Mouse (Mus musculus): ENCODE data around the gene Ap3m1. TPM values are rescaled to one million over a fixed set of nuclear protein-coding genes. Genes with fewer than 3 reads are reported as not detected.

The Ap3m1 gene
- total and polyA plus RNA-seq, 3 experiments = 26.6 to 69.4 (median 51.6) TPM

- DNase-seq = peak; percentile 96 to 97
- peaks cover 5% of the 10 kb centered on the region for H3K36me3 ChIP-seq (ENCODE audit: control insufficient read depth, insufficient read depth, low read length)
- TF ChIP-seq EP300 (IDR thresholded peaks at IDR 0.05; ENCODE audit: insufficient read depth, low read depth, low read length) (0 out of 2 replicates have a peak, but pooled peaks have one; percentile 45), POLR2A (IDR thresholded peaks at IDR 0.05; ENCODE audit: insufficient read depth, low read depth, low read length) (peak; percentile 80), CTCF (IDR thresholded peaks at IDR 0.05) (peak; percentile 33)
- H3K4me1 ChIP-seq (ENCODE audit: control insufficient read depth, insufficient read depth, low read length) = peaks cover 5% of the 10 kb centered on the region
- WGBS = under 1% methylated on average over 59 of the region's 59 CpGs
- peak overlapping the region; percentile 88 for H3K27ac ChIP-seq
- intact Hi-C loops (cut with DNase I) = loop anchor here (1.0 kb wide), 1 partner anchor 23 kb away; no protein-coding TSS in a partner anchor
- H3K9ac ChIP-seq (ENCODE audit: low read depth, low read length) = peak overlapping the region; percentile 63
- peaks cover 1% of the 10 kb centered on the region; the same call in 1 of the 2 replicates for H3K79me2 ChIP-seq (replicated peaks; ENCODE audit: control insufficient read depth, insufficient read depth, low read length)
- H3K4me3 ChIP-seq = peak overlapping the region; percentile 62
- no peaks in the 10 kb centered on the region for H3K27me3 ChIP-seq (ENCODE audit: control insufficient read depth, insufficient read depth, low read length)
These were observed 23.6 kb upstream of the Ap3m1 start for GRCm38 (mm10) chr14:21075751-21076500.

DNA sequence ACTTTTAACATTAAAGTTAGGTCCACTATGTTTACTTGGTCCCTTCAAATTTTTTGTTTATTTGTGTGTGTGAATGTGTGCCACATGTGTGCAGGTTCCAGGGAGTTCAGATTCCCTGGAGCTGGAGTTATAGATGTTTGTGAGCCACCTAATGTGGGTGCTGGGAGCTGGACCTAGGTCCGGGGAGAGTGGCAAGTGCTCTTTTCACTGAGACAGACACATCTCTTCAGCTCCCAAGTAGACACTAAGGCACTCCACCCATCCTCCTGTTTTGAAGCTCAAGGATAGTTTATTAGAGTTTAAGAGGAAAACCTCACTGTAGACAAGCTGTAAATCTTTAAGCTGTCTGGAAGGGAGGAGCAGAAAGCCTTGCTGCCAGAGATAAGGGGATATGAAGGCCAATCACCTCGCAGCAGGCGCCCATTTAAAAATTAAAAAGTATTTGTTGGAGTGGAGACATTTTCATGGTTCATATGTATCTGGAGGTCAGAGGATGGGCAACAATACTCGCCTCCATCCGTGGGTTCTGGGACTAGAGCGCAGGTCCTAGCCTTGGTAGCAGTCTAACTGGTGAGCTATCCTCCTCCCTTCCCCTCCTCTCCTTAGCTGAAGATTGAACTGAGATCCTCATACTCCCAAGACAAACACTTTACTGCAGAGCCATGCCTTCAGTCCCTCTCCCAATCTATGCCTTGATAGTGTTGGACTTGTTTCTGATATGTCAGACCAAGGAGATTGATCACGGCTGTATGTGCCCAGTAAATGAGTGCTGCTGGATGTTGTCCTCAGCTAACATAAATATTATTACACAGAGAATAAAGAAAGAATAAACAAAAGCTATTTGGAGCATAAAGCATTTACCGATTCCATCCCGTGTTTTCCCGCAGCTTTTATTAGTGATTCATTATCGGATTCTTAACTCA is 22.4 kb upstream of the Ap3m1 start:
- Histone ChIP-seq H3K27me3 (ENCODE audit: control insufficient read depth, insufficient read depth, low read length) (no peaks in the 10 kb centered on the region), H3K9ac (ENCODE audit: low read depth, low read length) (no peak overlapping the region), H3K4me1 (ENCODE audit: control insufficient read depth, insufficient read depth, low read length) (peaks cover 5% of the 10 kb centered on the region), H3K27ac (peak overlapping the region; percentile 88), H3K36me3 (ENCODE audit: control insufficient read depth, insufficient read depth, low read length) (peaks cover 2% of the 10 kb centered on the region), H3K4me3 (no peak overlapping the region; the same call in 1 of the 2 replicates), H3K79me2 (replicated peaks; ENCODE audit: control insufficient read depth, insufficient read depth, low read length) (peaks cover 1% of the 10 kb centered on the region; the same call in 1 of the 2 replicates)
- 58% methylated on average over 11 of the region's 11 CpGs for WGBS
- TF ChIP-seq EP300 (IDR thresholded peaks at IDR 0.05; ENCODE audit: insufficient read depth, low read depth, low read length) (no peak), CTCF (IDR thresholded peaks at IDR 0.05) (no peak), POLR2A (IDR thresholded peaks at IDR 0.05; ENCODE audit: insufficient read depth, low read depth, low read length) (no peak)
- intact Hi-C loops (cut with DNase I) = loop anchor here (1.0 kb wide), 1 partner anchor 21 kb away; no protein-coding TSS in a partner anchor
- no peak for DNase-seq

DNA sequence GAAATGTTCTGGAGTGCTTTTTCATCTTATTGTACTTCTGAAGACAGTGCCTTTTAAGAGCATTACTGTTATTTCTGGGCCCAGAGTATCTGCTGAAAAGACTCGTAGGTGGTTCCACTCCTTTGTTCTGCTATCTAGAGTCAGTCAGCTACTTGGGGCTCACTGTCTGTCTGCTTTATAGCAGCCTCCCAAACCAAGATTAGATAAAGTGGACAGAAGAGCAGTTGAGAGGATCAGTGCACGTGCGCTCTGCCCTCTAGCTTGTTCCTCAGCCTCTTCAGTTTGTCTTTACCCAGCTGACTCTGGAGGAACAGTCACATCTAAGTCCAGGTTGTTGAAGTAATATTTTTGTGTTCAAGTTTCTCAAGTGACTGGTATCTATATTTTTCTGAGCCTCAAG is 21.7 kb upstream of the Ap3m1 start:
- H3K4me3 ChIP-seq = no peak overlapping the region
- no peak for DNase-seq
- TF ChIP-seq CTCF (IDR thresholded peaks at IDR 0.05) (no peak), EP300 (IDR thresholded peaks at IDR 0.05; ENCODE audit: insufficient read depth, low read depth, low read length) (no peak), POLR2A (IDR thresholded peaks at IDR 0.05; ENCODE audit: insufficient read depth, low read depth, low read length) (no peak)
- intact Hi-C loops (cut with DNase I) = no loop called here
- H3K79me2 ChIP-seq (replicated peaks; ENCODE audit: control insufficient read depth, insufficient read depth, low read length) = peaks cover 3% of the 10 kb centered on the region; the same call in 1 of the 2 replicates
- H3K4me1 ChIP-seq (ENCODE audit: control insufficient read depth, insufficient read depth, low read length) = peaks cover 5% of the 10 kb centered on the region
- no peak overlapping the region for H3K9ac ChIP-seq (ENCODE audit: low read depth, low read length)
- no peaks in the 10 kb centered on the region for H3K27me3 ChIP-seq (ENCODE audit: control insufficient read depth, insufficient read depth, low read length)
- 58% methylated on average over 3 of the region's 3 CpGs for WGBS
- H3K36me3 ChIP-seq (ENCODE audit: control insufficient read depth, insufficient read depth, low read length) = peaks cover 2% of the 10 kb centered on the region
- H3K27ac ChIP-seq = peak overlapping the region; percentile 3; the same call in 1 of the 2 replicates

GRCm38 (mm10) chr14:21069594-21069993 is 17.3 kb upstream of the Ap3m1 start:
- Histone ChIP-seq H3K36me3 (ENCODE audit: control insufficient read depth, insufficient read depth, low read length) (peaks cover 2% of the 10 kb centered on the region; the same call in 1 of the 2 replicates), H3K79me2 (replicated peaks; ENCODE audit: control insufficient read depth, insufficient read depth, low read length) (0 out of 2 replicates have a peak, but pooled peaks cover 2% of the 10 kb centered on the region), H3K9ac (ENCODE audit: low read depth, low read length) (no peak overlapping the region), H3K4me3 (no peak overlapping the region), H3K4me1 (ENCODE audit: control insufficient read depth, insufficient read depth, low read length) (peaks cover 6% of the 10 kb centered on the region), H3K27me3 (ENCODE audit: control insufficient read depth, insufficient read depth, low read length) (no peaks in the 10 kb centered on the region), H3K27ac (no peak overlapping the region)
- no peak for DNase-seq
- 82% methylated on average over 5 of the region's 5 CpGs for WGBS
- intact Hi-C loops (cut with DNase I) = no loop called here
- TF ChIP-seq CTCF (IDR thresholded peaks at IDR 0.05) (peak; percentile 41), POLR2A (IDR thresholded peaks at IDR 0.05; ENCODE audit: insufficient read depth, low read depth, low read length) (no peak)

DNA sequence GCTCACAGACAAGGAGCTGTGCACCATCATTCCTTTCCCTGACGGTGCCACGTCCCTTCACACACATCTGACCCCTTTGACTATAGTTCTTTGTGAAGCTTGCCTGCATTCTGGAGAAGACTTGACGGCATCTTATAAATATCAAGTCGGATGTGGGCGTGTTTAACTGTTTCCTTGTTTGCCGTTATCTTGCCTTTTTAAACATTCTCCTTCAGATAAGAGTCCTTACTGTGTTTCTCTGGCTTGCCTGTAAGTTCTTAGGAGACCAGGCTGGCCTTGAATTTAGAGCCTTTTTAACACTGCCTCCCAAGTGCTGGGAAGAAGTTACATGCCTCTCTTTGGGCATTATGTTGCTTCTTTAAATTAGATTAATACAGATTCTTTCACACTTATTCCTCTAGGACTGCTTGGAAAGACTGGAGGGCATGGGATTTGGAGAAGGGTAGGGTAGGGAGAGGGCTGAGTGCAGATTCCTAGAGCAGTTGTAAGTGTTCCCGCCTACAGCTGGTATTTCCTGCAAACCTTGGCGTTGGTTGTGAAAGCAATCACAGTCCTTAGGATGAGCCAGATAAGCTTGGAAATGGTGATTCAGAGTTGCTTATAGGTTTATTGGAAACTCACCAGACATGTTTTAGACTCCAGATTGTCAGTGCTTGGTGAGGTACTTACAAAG is 13.3 kb upstream of the Ap3m1 start:
- 34% methylated on average over 8 of the region's 8 CpGs for WGBS
- Histone ChIP-seq H3K4me3 (no peak overlapping the region), H3K4me1 (ENCODE audit: control insufficient read depth, insufficient read depth, low read length) (peaks cover 4% of the 10 kb centered on the region), H3K27me3 (ENCODE audit: control insufficient read depth, insufficient read depth, low read length) (no peaks in the 10 kb centered on the region), H3K36me3 (ENCODE audit: control insufficient read depth, insufficient read depth, low read length) (peaks cover 4% of the 10 kb centered on the region; the same call in 1 of the 2 replicates), H3K9ac (ENCODE audit: low read depth, low read length) (no peak overlapping the region), H3K27ac (peak overlapping the region; percentile 31; the same call in 1 of the 2 replicates), H3K79me2 (replicated peaks; ENCODE audit: control insufficient read depth, insufficient read depth, low read length) (0 out of 2 replicates have a peak, but pooled peaks cover 2% of the 10 kb centered on the region)
- intact Hi-C loops (cut with DNase I) = no loop called here
- TF ChIP-seq EP300 (IDR thresholded peaks at IDR 0.05; ENCODE audit: insufficient read depth, low read depth, low read length) (no peak), POLR2A (IDR thresholded peaks at IDR 0.05; ENCODE audit: insufficient read depth, low read depth, low read length) (no peak), CTCF (IDR thresholded peaks at IDR 0.05) (no peak)
- no peak for DNase-seq

Data from heart, adult 2 months (tissue).